Mouse (Mus musculus): ENCODE data around the gene AI467606.
"Not testable (repeated sequence)": the region's sequence is repeated elsewhere in the genome, so short reads cannot be mapped to it uniquely, and the experiment has no call there.

AI467606 gene

GRCm38 (mm10) chr7:127091114-127091896 is at the start of gene AI467606:
Gene AI467606, plus strand, starts transcription at chr7:127091359.
- peak; percentile 79 for DNase-seq (ENCODE audit: low read depth)

GRCm38 (mm10) chr7:127041851-127042672 is 49.1 kb upstream of the AI467606 start, which contains the start of gene Kif22:
Gene Kif22, minus strand, starts transcription at chr7:127042471.
- peak; percentile 87 for DNase-seq (ENCODE audit: low read depth)

- DNase-seq (ENCODE audit: low read depth) = no peak
Observed at GRCm38 (mm10) chr7:127055026-127055585, 36.1 kb upstream of the AI467606 start.

GRCm38 (mm10) chr7:127065538-127065937 is 25.6 kb upstream of the AI467606 start:
- no peak for DNase-seq (ENCODE audit: low read depth)

- no peak for DNase-seq (ENCODE audit: low read depth)
Observed at GRCm38 (mm10) chr7:127066317-127066716, 24.8 kb upstream of the AI467606 start.

GRCm38 (mm10) chr7:127070871-127071413 is 20.2 kb upstream of the AI467606 start:
- DNase-seq (ENCODE audit: low read depth) = no peak

GRCm38 (mm10) chr7:127073221-127073620 is 17.9 kb upstream of the AI467606 start:
- no peak for DNase-seq (ENCODE audit: low read depth)

- no peak for DNase-seq (ENCODE audit: low read depth)
Observed at GRCm38 (mm10) chr7:127076188-127076587, 15.0 kb upstream of the AI467606 start.

- DNase-seq (ENCODE audit: low read depth) = no peak
Observed at GRCm38 (mm10) chr7:127077692-127078091, 13.5 kb upstream of the AI467606 start.

GRCm38 (mm10) chr7:127080045-127080444 is 11.1 kb upstream of the AI467606 start:
- no peak for DNase-seq (ENCODE audit: low read depth)

GRCm38 (mm10) chr7:127082271-127082670 is 8.9 kb upstream of the AI467606 start:
- no peak for DNase-seq (ENCODE audit: low read depth)

GRCm38 (mm10) chr7:127082995-127083394 is 8.2 kb upstream of the AI467606 start:
- no peak for DNase-seq (ENCODE audit: low read depth)

GRCm38 (mm10) chr7:127083689-127084088 is 7.5 kb upstream of the AI467606 start:
- no peak for DNase-seq (ENCODE audit: low read depth)

GRCm38 (mm10) chr7:127084794-127085193 is 6.4 kb upstream of the AI467606 start:
- DNase-seq (ENCODE audit: low read depth) = no peak

- DNase-seq (ENCODE audit: low read depth) = not testable (repeated sequence)
Observed at GRCm38 (mm10) chr7:127085751-127086150, 5.4 kb upstream of the AI467606 start.

- not testable (repeated sequence) for DNase-seq (ENCODE audit: low read depth)
Observed at GRCm38 (mm10) chr7:127087278-127088010, 3.7 kb upstream of the AI467606 start, which contains the start of gene Zg16. Gene Zg16, minus strand, starts transcription at chr7:127087328.

GRCm38 (mm10) chr7:127088083-127088482 is 3.1 kb upstream of the AI467606 start:
- DNase-seq (ENCODE audit: low read depth) = no peak

GRCm38 (mm10) chr7:127088901-127089845 is 2.0 kb upstream of the AI467606 start:
- DNase-seq (ENCODE audit: low read depth) = no peak

GRCm38 (mm10) chr7:127090154-127091113 is 725 bp upstream of the AI467606 start:
- no peak for DNase-seq (ENCODE audit: low read depth)
